8 mouse cellular contexts compared by ENCODE assay signal in the genomic region with DNA sequence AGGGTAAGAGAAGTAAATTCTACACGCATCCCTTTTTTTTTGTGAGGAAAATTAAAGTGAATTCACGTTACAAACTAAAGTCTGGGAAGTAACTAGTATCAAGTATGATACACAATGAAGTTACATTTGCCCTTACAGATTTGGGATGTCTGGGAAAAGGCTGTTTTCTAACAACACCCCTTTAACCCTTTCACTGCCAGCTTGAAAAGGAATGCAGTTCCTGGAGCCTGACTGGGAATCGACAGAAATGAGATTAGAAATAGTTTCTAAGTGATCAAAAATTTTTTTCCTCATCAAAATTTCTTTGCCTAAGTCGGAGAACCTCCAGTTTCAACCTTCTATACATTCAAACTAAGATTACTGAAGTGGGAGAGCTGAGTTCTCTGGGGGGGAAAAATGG. TPM values are rescaled to one million over a fixed set of nuclear protein-coding genes. Genes with fewer than 3 reads are reported as not detected.
DNase-seq lines count a peak whose midpoint lies in the region; ATAC-seq and TF ChIP-seq lines count a peak whose summit lies in the region.

No protein-coding gene starts in this region.

- peaks cover 83% of the 10 kb centered on the region for H3K79me2 ChIP-seq in myocyte (ENCODE audit: control insufficient read depth, insufficient read depth)

- DNase-seq in neural tube, embryonic 11.5 days (ENCODE audit: low spot score), result no peak
- DNase-seq in neural tube, embryonic 10.5 days (ENCODE audit: extremely low spot score, low spot score), result no peak
- peak; percentile 47 for DNase-seq in embryo, embryonic 10.5 days (ENCODE audit: low spot score)
- DNase-seq in frontal cortex, postnatal 25 days (ENCODE audit: low spot score in 2 of 2), result no peak
- no peak for DNase-seq in thymus, postnatal 36 days

- no peak for ATAC-seq in neural tube, embryonic 11.5 days (ENCODE audit: insufficient read depth, low FRiP score, low TSS enrichment)
- no peak for ATAC-seq in hindbrain, embryonic 16.5 days
- ATAC-seq in cerebellum, adult (ENCODE audit: insufficient number of reproducible peaks, low FRiP score, low TSS enrichment), result no peak

- no peaks in the 10 kb centered on the region for H3K36me3 ChIP-seq in neural tube, embryonic 11.5 days (ENCODE audit: control insufficient read depth, insufficient read depth, low read length)
- no peaks in the 10 kb centered on the region for H3K36me3 ChIP-seq in hindbrain, embryonic 16.5 days (ENCODE audit: control insufficient read depth, insufficient read depth, low read length)
- no peaks in the 10 kb centered on the region for H3K36me3 ChIP-seq in myocyte (ENCODE audit: control insufficient read depth, insufficient read depth)

- peak overlapping the region; percentile 52 for H3K4me3 ChIP-seq in neural tube, embryonic 11.5 days (ENCODE audit: low read depth, low read length)
- H3K4me3 ChIP-seq in hindbrain, embryonic 16.5 days (ENCODE audit: low read length), result peak overlapping the region; percentile 63
- peak overlapping the region; percentile 97 for H3K4me3 ChIP-seq in myocyte

- 0 out of 2 replicates have a peak, but pooled peaks cover 5% of the 10 kb centered on the region for H3K4me1 ChIP-seq in neural tube, embryonic 11.5 days (ENCODE audit: control insufficient read depth, insufficient read depth, low read length)
- peaks cover 21% of the 10 kb centered on the region for H3K4me1 ChIP-seq in hindbrain, embryonic 16.5 days (ENCODE audit: control insufficient read depth, insufficient read depth, low read depth, low read length)

- no peaks in the 10 kb centered on the region for H3K27me3 ChIP-seq in neural tube, embryonic 11.5 days (ENCODE audit: control insufficient read depth, insufficient read depth, low read length)
- H3K27me3 ChIP-seq in hindbrain, embryonic 16.5 days (replicated peaks; ENCODE audit: control insufficient read depth, insufficient read depth, low read length), result no peaks in the 10 kb centered on the region
- no peaks in the 10 kb centered on the region for H3K27me3 ChIP-seq in myocyte (ENCODE audit: control insufficient read depth, insufficient read depth, insufficient read length)

- WGBS in neural tube, embryonic 11.5 days, result 27% methylated on average over 4 of the region's 4 CpGs
- WGBS in hindbrain, embryonic 16.5 days, result 23% methylated on average over 4 of the region's 4 CpGs

- H3K27ac ChIP-seq in neural tube, embryonic 11.5 days (ENCODE audit: low read depth, low read length), result no peak overlapping the region
- no peak overlapping the region for H3K27ac ChIP-seq in hindbrain, embryonic 16.5 days (ENCODE audit: low read depth, low read length)

- peak overlapping the region; percentile 58; the same call in 1 of the 2 replicates for H3K9ac ChIP-seq in neural tube, embryonic 11.5 days (ENCODE audit: low read length)
- H3K9ac ChIP-seq in hindbrain, embryonic 16.5 days (ENCODE audit: low read depth, low read length), result peak overlapping the region; percentile 78

- H3K4me2 ChIP-seq in neural tube, embryonic 11.5 days (ENCODE audit: low read depth), result peak overlapping the region; percentile 85
- H3K4me2 ChIP-seq in hindbrain, embryonic 16.5 days (ENCODE audit: low read length), result peak overlapping the region; percentile 86
- H3K4me2 ChIP-seq in myocyte (ENCODE audit: low read depth), result peak overlapping the region; percentile 78

- TF ChIP-seq POLR2A in myocyte (IDR thresholded peaks at IDR 0.05; ENCODE audit: insufficient read length, low read depth), result no peak

- no peaks in the 10 kb centered on the region for H3K9me3 ChIP-seq in neural tube, embryonic 11.5 days (ENCODE audit: control insufficient read depth, low read length)
- no peaks in the 10 kb centered on the region for H3K9me3 ChIP-seq in hindbrain, embryonic 16.5 days (ENCODE audit: control insufficient read depth, low read length)

- H3ac ChIP-seq in myocyte (ENCODE audit: control insufficient read depth, insufficient read length), result peak overlapping the region; percentile 88

TF ChIP-seq in myocyte, 11 proteins besides CTCF, POLR2A, EP300 and RAD21:
- TF ChIP-seq MYOG (IDR thresholded peaks at IDR 0.05; ENCODE audit: control insufficient read depth in 1 of 3, insufficient read depth in 1 of 3, insufficient read length in 2 of 3, low read depth in 2 of 3), result no peak
- TF ChIP-seq REST (IDR thresholded peaks at IDR 0.05; ENCODE audit: insufficient read depth, insufficient read length), result no peak
- no peak for TF ChIP-seq SRF (IDR thresholded peaks at IDR 0.05; ENCODE audit: control insufficient read depth, insufficient read length, low read depth)
- no peak for TF ChIP-seq MYOD1 (IDR thresholded peaks at IDR 0.05; ENCODE audit: control insufficient read depth in 1 of 3, insufficient read length in 2 of 3, low read depth in 2 of 3)
- no peak for TF ChIP-seq CEBPB (IDR thresholded peaks at IDR 0.05; ENCODE audit: insufficient read depth, poor library complexity, severe bottlenecking)
- no peak for TF ChIP-seq USF1 (IDR thresholded peaks at IDR 0.05; ENCODE audit: low read depth)
- no peak for TF ChIP-seq TCF3 (IDR thresholded peaks at IDR 0.05; ENCODE audit: insufficient read length, low read depth)
- no peak for TF ChIP-seq POLR2AphosphoS2 (IDR thresholded peaks at IDR 0.05; ENCODE audit: insufficient read length, low read depth)
- TF ChIP-seq MAX (IDR thresholded peaks at IDR 0.05; ENCODE audit: low read depth), result no peak
- no peak for TF ChIP-seq E2F4 (IDR thresholded peaks at IDR 0.05; ENCODE audit: insufficient read depth)
- TF ChIP-seq TCF12 (IDR thresholded peaks at IDR 0.05; ENCODE audit: insufficient read depth, poor library complexity, severe bottlenecking), result no peak

RNA-seq across cellular contexts. Expression of a gene that starts 0.9 kb away (rescaled TPM):
- 93.0 and 102 TPM in 2 replicates for polyA plus RNA-seq in neural tube, embryonic 11.5 days (2014; fragmentation: Nextera tagmentation; extraction: Ambion mirVana)
- 75.3 and 79.1 TPM in 2 replicates for polyA plus RNA-seq in hindbrain, embryonic 16.5 days (2015; fragmentation: Nextera tagmentation; extraction: Ambion mirVana)
- polyA plus RNA-seq in myocyte (2012; fragmentation: generic; extraction: Trizol), result 119 TPM

RNA-seq across cellular contexts. Expression of a gene that starts 1.0 kb away (rescaled TPM):
- polyA plus RNA-seq in neural tube, embryonic 11.5 days (2014; fragmentation: Nextera tagmentation; extraction: Ambion mirVana), result 108 and 112 TPM in 2 replicates
- 66.4 and 70.4 TPM in 2 replicates for polyA plus RNA-seq in hindbrain, embryonic 16.5 days (2015; fragmentation: Nextera tagmentation; extraction: Ambion mirVana)
- 52.3 TPM for polyA plus RNA-seq in myocyte (2012; fragmentation: generic; extraction: Trizol)

RNA-seq across cellular contexts. Expression of a gene that starts 48.1 kb away (rescaled TPM):
- 2.1 and 2.3 TPM in 2 replicates for polyA plus RNA-seq in neural tube, embryonic 11.5 days (2014; fragmentation: Nextera tagmentation; extraction: Ambion mirVana)
- 3.5 and 4.6 TPM in 2 replicates for polyA plus RNA-seq in hindbrain, embryonic 16.5 days (2015; fragmentation: Nextera tagmentation; extraction: Ambion mirVana)
- 0.08 TPM for polyA plus RNA-seq in myocyte (2012; fragmentation: generic; extraction: Trizol)

RNA-seq across cellular contexts. Expression of a gene that starts 49.1 kb away (rescaled TPM):
- polyA plus RNA-seq in neural tube, embryonic 11.5 days (2014; fragmentation: Nextera tagmentation; extraction: Ambion mirVana), result 14.4 and 16.5 TPM in 2 replicates
- 8.6 and 11.8 TPM in 2 replicates for polyA plus RNA-seq in hindbrain, embryonic 16.5 days (2015; fragmentation: Nextera tagmentation; extraction: Ambion mirVana)
- 0.12 TPM for polyA plus RNA-seq in myocyte (2012; fragmentation: generic; extraction: Trizol)

RNA-seq across cellular contexts. Expression of a gene that starts 51.5 kb away (rescaled TPM):
- polyA plus RNA-seq in neural tube, embryonic 11.5 days (2014; fragmentation: Nextera tagmentation; extraction: Ambion mirVana), result not detected in 2 replicates
- not detected in 2 replicates for polyA plus RNA-seq in hindbrain, embryonic 16.5 days (2015; fragmentation: Nextera tagmentation; extraction: Ambion mirVana)
- 0.22 TPM for polyA plus RNA-seq in myocyte (2012; fragmentation: generic; extraction: Trizol)
